Mouse (Mus musculus) lung, postnatal 0 days (tissue): ENCODE data around the gene Uchl4. TPM values are rescaled to one million over a fixed set of nuclear protein-coding genes. Genes with fewer than 3 reads are reported as not detected.
"Not testable (repeated sequence)": the region's sequence is repeated elsewhere in the genome, so short reads cannot be mapped to it uniquely, and the experiment has no call there.

ENCODE experiments used
- ATAC-seq: fragments of 200-750 bp; cut with Nextera tagmentation; 2 replicates; pipeline ENCODE4 v1.8.0; 2017; ENCODE audit warnings: moderate library complexity
- DNase-seq: peaks from one replicate; pipeline ENCODE4 v3.0.0-alpha.2; 2016; ENCODE audit warnings: low spot score
- H3K27ac ChIP-seq: fragments of 300-500 bp; sonication (generic); 2 replicates; pipeline ENCODE4 v1.5.1; 2014; ENCODE audit warnings: antibody characterized with exemption, mild to moderate bottlenecking, low read length, mixed read lengths
- H3K27me3 ChIP-seq: fragments of 300-500 bp; sonication (generic); replicated peaks from 2 replicates; pipeline ENCODE4 v1.6.1; 2014; ENCODE audit warnings: low read length, mixed read lengths; ENCODE audit not compliant: insufficient read depth
- H3K36me3 ChIP-seq: fragments of 300-500 bp; sonication (generic); 2 replicates; pipeline ENCODE4 v1.6.1; 2014; ENCODE audit warnings: low read length, mixed read lengths; ENCODE audit not compliant: insufficient read depth
- H3K4me1 ChIP-seq: fragments of 300-500 bp; sonication (generic); 2 replicates; pipeline ENCODE4 v1.6.1; 2014; ENCODE audit warnings: antibody characterized with exemption, low read depth, low read length, mixed read lengths; ENCODE audit not compliant: insufficient read depth
- H3K4me2 ChIP-seq: fragments of 300-500 bp; sonication (generic); replicated peaks from 2 replicates; pipeline ENCODE4 v1.6.1; 2014; ENCODE audit warnings: low read depth, mild to moderate bottlenecking, low read length, moderate library complexity, mixed read lengths
- H3K4me3 ChIP-seq: fragments of 300-500 bp; sonication (generic); 2 replicates; pipeline ENCODE4 v1.5.1; 2014; ENCODE audit warnings: low read depth, low read length
- H3K9ac ChIP-seq: fragments of 300-500 bp; sonication (generic); replicated peaks from 2 replicates; pipeline ENCODE4 v1.6.1; 2014; ENCODE audit warnings: low read depth, mild to moderate bottlenecking
- H3K9me3 ChIP-seq: fragments of 300-500 bp; sonication (generic); 2 replicates; pipeline ENCODE4 v1.6.1; 2016; ENCODE audit warnings: low read length, mixed read lengths
- CTCF ChIP-seq: IDR thresholded peaks from 2 replicates; pipeline ENCODE4 v1.5.1; 2016; ENCODE audit warnings: antibody characterized with exemption, mild to moderate bottlenecking
- EP300 ChIP-seq: IDR thresholded peaks from 2 replicates; pipeline ENCODE4 v1.6.1; 2016; ENCODE audit warnings: antibody characterized with exemption, mild to moderate bottlenecking, control low read depth
- WGBS: fragments of 180-500 bp; shearing (Covaris S2); extraction: QIAGEN DNeasy Blood & Tissue Kit; methylation state at CpG from one replicate; pipeline ENCODE4 v1.1.7; 2014; 5-methylcytosine and 5-hydroxymethylcytosine counted together
- polyA plus RNA-seq: library from polyadenylated mRNA; unstranded; fragments of >200 nt; fragmentation: Nextera tagmentation; extraction: Ambion mirVana; gene quantifications from 2 replicates; pipeline ENCODE4 v1.2.1, GENCODE M21; 2015

Gene Uchl4
- polyA plus RNA-seq, 1 experiment from 2014 or later: 1.0 TPM

- 73% methylated on average over 4 of the region's 4 CpGs for WGBS
- H3K27ac ChIP-seq: no peak overlapping the region
Observed at GRCm38 (mm10) chr9:64261023-64261422, 26.0 kb downstream of the Uchl4 start.

GRCm38 (mm10) chr9:64264813-64265212 is 29.8 kb downstream of the Uchl4 start:
- no peak overlapping the region for H3K4me3 ChIP-seq
- no peak overlapping the region for H3K9ac ChIP-seq
- no peaks in the 10 kb centered on the region for H3K27me3 ChIP-seq
- WGBS: 44% methylated on average over 1 of the region's 1 CpGs
- no peak for ATAC-seq
- DNase-seq: no peak
- H3K9me3 ChIP-seq: no peaks in the 10 kb centered on the region
- TF ChIP-seq EP300 (no peak), CTCF (no peak)
- H3K36me3 ChIP-seq: no peaks in the 10 kb centered on the region
- no peak overlapping the region for H3K27ac ChIP-seq
- H3K4me2 ChIP-seq: no peak overlapping the region
- H3K4me1 ChIP-seq: no peaks in the 10 kb centered on the region

More at GRCm38 (mm10) chr9:64261023-64261422, 26.0 kb downstream of the Uchl4 start:
- Histone ChIP-seq H3K27me3 (no peaks in the 10 kb centered on the region), H3K9ac (no peak overlapping the region), H3K36me3 (no peaks in the 10 kb centered on the region), H3K4me3 (no peak overlapping the region), H3K9me3 (no peaks in the 10 kb centered on the region), H3K4me1 (no peaks in the 10 kb centered on the region), H3K4me2 (no peak overlapping the region)
- TF ChIP-seq EP300: no peak
- no peak for TF ChIP-seq CTCF
- no peak for ATAC-seq
- DNase-seq: peak; percentile 46

DNA sequence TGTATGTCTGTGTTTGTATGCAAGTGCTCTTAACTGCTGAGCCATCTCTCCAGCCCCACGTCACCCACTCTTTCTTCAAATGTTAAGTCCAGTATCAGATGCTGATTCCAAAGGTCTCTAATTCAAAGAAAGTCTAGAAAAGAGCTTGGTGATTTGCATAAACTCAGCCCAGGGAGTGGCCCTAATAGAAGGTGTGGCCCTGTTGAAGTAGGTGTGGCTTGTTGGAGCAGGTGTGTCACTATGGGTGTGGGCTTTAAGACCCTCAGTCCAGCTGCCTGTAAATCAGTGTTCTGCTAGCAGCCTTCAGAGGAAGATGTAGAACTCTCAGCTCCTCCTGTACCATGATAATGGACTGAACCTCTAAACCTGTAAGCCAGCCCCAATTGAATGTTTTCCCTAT is 32.2 kb downstream of the Uchl4 start:
- TF ChIP-seq CTCF (no peak), EP300 (no peak)
- H3K9ac ChIP-seq: no peak overlapping the region
- no peak overlapping the region for H3K4me2 ChIP-seq
- no peaks in the 10 kb centered on the region for H3K36me3 ChIP-seq
- DNase-seq (no peak), ATAC-seq (no peak)
- H3K4me3 ChIP-seq: no peak overlapping the region
- 82% methylated on average over 1 of the region's 1 CpGs for WGBS
- no peaks in the 10 kb centered on the region for H3K9me3 ChIP-seq
- H3K4me1 ChIP-seq: no peaks in the 10 kb centered on the region
- no peaks in the 10 kb centered on the region for H3K27me3 ChIP-seq
- no peak overlapping the region for H3K27ac ChIP-seq

DNA sequence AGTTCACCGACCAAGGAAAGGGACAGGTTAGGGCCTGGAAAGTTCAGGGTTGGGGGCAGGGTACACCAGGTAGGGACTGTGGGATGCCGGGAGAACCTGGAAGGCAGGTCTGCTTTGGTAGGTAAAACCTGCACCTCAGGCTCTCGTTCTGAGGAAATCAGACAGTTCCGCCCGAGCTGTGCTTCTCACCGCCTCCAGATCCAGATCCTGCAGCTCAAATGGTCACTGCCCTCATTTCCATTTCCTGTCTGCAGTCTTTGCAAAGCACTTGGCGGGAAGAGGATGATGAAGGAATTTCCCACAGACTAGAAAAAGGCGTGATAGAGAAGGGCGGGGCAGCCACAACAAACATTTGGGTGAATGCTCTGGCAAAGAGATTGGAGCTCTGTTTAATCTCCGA is 33.2 kb downstream of the Uchl4 start:
- H3K9ac ChIP-seq: no peak overlapping the region
- no peaks in the 10 kb centered on the region for H3K36me3 ChIP-seq
- TF ChIP-seq EP300 (no peak), CTCF (no peak)
- WGBS: 68% methylated on average over 10 of the region's 10 CpGs
- no peak overlapping the region for H3K4me2 ChIP-seq
- no peak overlapping the region for H3K4me3 ChIP-seq
- H3K27me3 ChIP-seq: no peaks in the 10 kb centered on the region
- no peak overlapping the region for H3K27ac ChIP-seq
- ATAC-seq (no peak), DNase-seq (no peak)
- H3K9me3 ChIP-seq: no peaks in the 10 kb centered on the region
- no peaks in the 10 kb centered on the region for H3K4me1 ChIP-seq

- H3K4me3 ChIP-seq, H3K27ac ChIP-seq, H3K4me1 ChIP-seq, H3K4me2 ChIP-seq, DNase-seq, H3K9ac ChIP-seq, H3K9me3 ChIP-seq, ATAC-seq, H3K27me3 ChIP-seq, H3K36me3 ChIP-seq: not testable (repeated sequence)
- 95% methylated on average over 8 of the region's 8 CpGs for WGBS
Observed at GRCm38 (mm10) chr9:64268836-64269235, 33.8 kb downstream of the Uchl4 start.

DNA sequence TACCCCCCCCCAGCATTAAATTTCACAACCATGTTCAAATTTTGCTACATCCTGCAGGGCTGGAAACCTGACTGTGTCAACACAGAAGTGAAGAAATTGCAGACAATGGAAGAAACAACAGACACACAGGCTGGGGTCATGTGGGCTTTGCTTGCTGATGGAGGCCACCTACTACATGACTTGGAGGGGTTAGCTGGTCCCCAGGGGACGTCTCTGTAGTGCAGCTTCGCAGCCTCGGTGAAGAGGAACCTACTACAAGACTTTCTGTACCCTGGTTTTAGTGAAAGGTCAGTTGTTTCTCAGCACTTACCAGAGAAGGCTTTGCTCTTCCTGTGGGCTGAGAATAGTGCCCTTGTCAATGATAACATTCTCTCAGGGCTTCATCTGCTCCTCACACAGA is 36.2 kb downstream of the Uchl4 start:
- Histone ChIP-seq H3K9me3 (no peaks in the 10 kb centered on the region), H3K4me3 (no peak overlapping the region), H3K27me3 (no peaks in the 10 kb centered on the region), H3K4me2 (no peak overlapping the region), H3K9ac (no peak overlapping the region), H3K4me1 (no peaks in the 10 kb centered on the region), H3K36me3 (no peaks in the 10 kb centered on the region), H3K27ac (no peak overlapping the region)
- DNase-seq (no peak), ATAC-seq (no peak)
- WGBS: 56% methylated on average over 3 of the region's 3 CpGs
- no peak for TF ChIP-seq EP300
- no peak for TF ChIP-seq CTCF

DNA sequence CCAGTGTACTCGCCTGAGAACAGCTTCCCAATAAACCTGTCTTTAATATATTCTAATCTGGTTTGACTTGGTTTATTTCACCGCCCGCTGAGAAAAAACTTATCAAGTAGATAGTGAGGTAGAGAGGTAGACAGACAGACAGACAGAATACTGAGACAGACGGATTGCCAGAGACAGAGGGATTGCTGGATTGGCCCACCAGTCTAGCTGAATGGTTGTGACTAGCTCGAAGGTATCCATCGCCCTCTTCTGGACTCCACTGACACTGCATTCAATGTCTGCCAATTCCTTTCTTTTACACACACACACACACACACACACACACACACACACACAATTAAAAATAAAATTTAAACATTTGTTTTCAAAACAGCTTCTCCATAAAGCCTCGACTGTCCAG is 37.6 kb downstream of the Uchl4 start:
- no peak; the same call in 1 of the 2 replicates for ATAC-seq
- WGBS: 36% methylated on average over 7 of the region's 7 CpGs

More for the DNA sequence above, 37.6 kb downstream of the Uchl4 start:
- Histone ChIP-seq H3K4me3 (no peak overlapping the region), H3K4me1 (no peaks in the 10 kb centered on the region), H3K9me3 (no peaks in the 10 kb centered on the region), H3K27ac (no peak overlapping the region), H3K27me3 (no peaks in the 10 kb centered on the region), H3K9ac (no peak overlapping the region), H3K36me3 (no peaks in the 10 kb centered on the region), H3K4me2 (no peak overlapping the region)
- TF ChIP-seq EP300 (no peak), CTCF (peak; percentile 77)
- peak; percentile 66 for DNase-seq
